Mouse (Mus musculus) activated CD4-positive, CD25-positive, alpha-beta regulatory T cell, adult 4 months (primary cell): ENCODE data around the gene Gm572. TPM values are rescaled to one million over a fixed set of nuclear protein-coding genes. Genes with fewer than 3 reads are reported as not detected.

ENCODE experiments used
- polyA plus RNA-seq, 2 experiments: library from polyadenylated mRNA; unstranded; fragments of 100-300 nt; shearing (Covaris generic); gene quantifications; one replicate each; pipeline ENCODE4 v1.2.1; 2017

Gene Gm572
- polyA plus RNA-seq, 2 experiments from 2014 or later = not detected

Other genes starting within 250 kb of the Gm572 start
- gene Ubiad1, start 198.5 kb upstream of the Gm572 start, polyA plus RNA-seq = 1 to 10 TPM; 7.4 to 8.4 TPM
- gene Mtor, start 194.7 kb upstream of the Gm572 start, polyA plus RNA-seq = 10 to 100 TPM; 11.3 to 11.5 TPM
- under 1 TPM in 1 of 2 experiments, not detected in 1; 0.20 TPM for gene Angptl7, start 142.9 kb upstream of the Gm572 start, polyA plus RNA-seq
- 10 to 100 TPM; 65.2 to 88.1 TPM for gene Exosc10, start 84.9 kb upstream of the Gm572 start, polyA plus RNA-seq
- gene Srm, start 51.8 kb upstream of the Gm572 start, polyA plus RNA-seq = 1 to 10 TPM; 7.9 to 9.9 TPM
- gene Masp2, start 40.8 kb upstream of the Gm572 start, polyA plus RNA-seq = not detected
- gene Tardbp, start 16.3 kb upstream of the Gm572 start, polyA plus RNA-seq = 100 to 1,000 TPM; 149 to 181 TPM
- gene Casz1, start 161.1 kb downstream of the Gm572 start, polyA plus RNA-seq = under 1 TPM; 0.56 to 0.75 TPM